Mouse (Mus musculus): Measurements from ENCODE around the gene Rtn4ip1. TPM values are rescaled to one million over a fixed set of nuclear protein-coding genes. Genes with fewer than 3 reads are reported as not detected.
A peak's percentile ranks its signal among the peaks of the same experiment; 100 is the strongest.

Rtn4ip1 gene
- total RNA-seq, 1 experiment from 2014 or later, result 11.8 TPM

GRCm38 (mm10) chr10:43995858-43996650 lies 94.4 kb downstream of the Rtn4ip1 start:
- ATAC-seq (replicated peaks; ENCODE audit: insufficient number of reproducible peaks, low FRiP score, low TSS enrichment, poor library complexity, severe bottlenecking), result peak; percentile 68

DNA sequence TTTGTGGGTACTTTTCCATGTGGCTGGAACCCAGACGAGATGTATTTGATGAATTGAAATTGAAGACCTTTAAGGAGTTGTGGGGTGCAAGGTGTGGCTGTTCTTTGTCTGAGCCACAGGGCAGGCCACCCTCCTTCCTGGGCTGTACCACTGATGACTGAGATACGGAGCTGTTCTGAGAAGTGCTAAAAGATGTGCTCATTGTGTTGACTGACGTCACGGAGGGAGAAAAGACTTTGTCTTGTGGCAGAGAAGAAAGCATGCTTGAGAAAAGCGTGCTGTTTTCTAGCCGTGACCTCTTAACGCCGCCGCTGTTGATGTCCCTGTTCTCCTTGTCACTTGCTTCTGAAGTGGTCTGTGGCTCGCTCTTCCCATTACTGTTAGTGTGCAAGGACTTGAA lies 95.7 kb downstream of the Rtn4ip1 start:
- peak; percentile 36 for ATAC-seq (replicated peaks; ENCODE audit: insufficient number of reproducible peaks, low FRiP score, low TSS enrichment, poor library complexity, severe bottlenecking)

GRCm38 (mm10) chr10:43998023-43998422 lies 96.4 kb downstream of the Rtn4ip1 start:
- ATAC-seq (replicated peaks; ENCODE audit: insufficient number of reproducible peaks, low FRiP score, low TSS enrichment, poor library complexity, severe bottlenecking), result 0 out of 2 replicates have a peak, but pooled peaks have one; percentile 6

DNA sequence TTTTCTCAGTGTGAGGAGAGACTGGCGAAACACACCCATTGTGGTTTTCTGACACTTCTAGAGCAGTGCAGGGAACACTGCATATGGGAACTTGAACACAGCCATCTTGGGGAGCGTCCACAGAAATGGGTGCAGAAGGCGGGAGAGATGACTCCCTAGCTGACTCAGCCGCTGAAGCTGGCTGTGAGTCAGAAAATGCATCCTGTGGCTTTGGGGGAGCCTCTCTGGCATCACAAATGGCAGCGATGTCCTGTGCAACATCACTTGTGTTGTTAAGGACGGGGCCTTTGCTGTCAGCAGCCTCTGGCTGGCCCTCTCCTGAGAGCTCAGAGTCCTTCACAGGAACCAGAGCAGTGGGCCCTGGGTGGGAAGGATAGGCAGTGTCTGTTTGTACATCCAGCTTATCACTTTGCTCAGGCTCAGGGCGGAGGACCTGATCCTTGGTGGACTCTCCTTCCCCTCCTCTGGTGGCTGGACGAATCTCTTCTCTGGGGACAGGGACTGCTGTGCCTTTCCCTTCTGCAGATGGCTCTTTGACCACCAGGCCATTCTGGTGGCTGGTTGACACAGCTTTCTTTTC lies 97.0 kb downstream of the Rtn4ip1 start:
- ATAC-seq (replicated peaks; ENCODE audit: insufficient number of reproducible peaks, low FRiP score, low TSS enrichment, poor library complexity, severe bottlenecking), result peak; percentile 49

DNA sequence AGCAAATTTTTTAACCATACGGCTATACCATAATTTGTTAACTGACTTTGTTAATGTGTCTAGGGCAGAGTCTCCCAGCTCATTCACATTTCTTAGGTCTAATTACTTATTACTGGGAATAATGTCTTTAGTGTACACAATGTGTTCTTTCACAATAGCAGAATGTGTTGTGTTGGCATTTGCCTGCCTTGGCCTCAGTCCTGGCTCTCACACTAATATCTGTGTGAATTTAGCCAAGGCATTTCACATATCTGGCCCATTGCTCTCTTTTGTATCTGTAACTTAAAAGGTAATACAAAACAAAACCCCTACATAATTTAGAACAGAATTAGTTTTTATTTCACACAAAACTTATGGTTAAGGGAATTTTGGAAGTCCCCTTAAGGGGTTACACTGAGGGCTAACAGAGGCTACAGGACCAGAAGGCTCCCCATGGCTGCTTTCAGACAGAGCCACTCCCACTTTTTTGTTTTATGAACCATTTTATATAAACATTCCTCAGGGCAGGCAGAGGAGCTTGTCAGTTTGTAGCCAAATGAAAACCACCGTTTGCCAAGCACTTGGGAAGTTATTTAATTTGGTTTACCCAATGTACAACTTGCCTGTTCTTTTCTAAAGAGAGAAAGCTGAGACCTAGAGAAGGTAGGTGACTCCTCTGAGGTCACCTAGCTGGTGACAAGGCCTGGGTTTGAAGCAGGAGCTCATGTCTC lies 98.7 kb downstream of the Rtn4ip1 start:
- no peak for ATAC-seq (replicated peaks; ENCODE audit: insufficient number of reproducible peaks, low FRiP score, low TSS enrichment, poor library complexity, severe bottlenecking)

- no peak for ATAC-seq (replicated peaks; ENCODE audit: insufficient number of reproducible peaks, low FRiP score, low TSS enrichment, poor library complexity, severe bottlenecking)
Observed at GRCm38 (mm10) chr10:44002004-44002940, 100.7 kb downstream of the Rtn4ip1 start.

DNA sequence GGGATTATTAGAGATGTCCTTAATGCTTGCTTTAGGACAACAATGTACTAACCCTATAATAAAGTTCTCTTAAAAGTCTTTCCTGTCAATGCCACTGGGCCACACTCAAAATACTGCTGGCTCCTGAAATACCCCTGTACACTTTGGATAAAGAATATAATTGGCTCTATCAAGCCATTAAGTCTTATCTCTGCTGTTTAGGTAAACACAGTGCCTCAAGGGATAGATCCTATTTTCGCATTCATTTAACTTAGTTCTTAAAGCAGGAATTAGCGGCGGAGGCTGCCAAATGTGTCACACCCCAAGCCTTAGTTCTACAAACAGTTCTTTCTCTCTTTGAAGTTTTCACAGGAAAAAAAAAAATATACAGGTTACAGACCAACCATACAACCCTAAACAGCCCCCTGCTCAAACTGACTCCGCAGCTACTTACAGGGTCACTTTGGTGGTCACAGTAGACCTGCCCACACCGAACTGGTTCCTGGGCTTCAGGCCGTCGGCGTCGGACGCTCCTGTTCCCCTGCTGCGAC lies 101.5 kb downstream of the Rtn4ip1 start:
- no peak for ATAC-seq (replicated peaks; ENCODE audit: insufficient number of reproducible peaks, low FRiP score, low TSS enrichment, poor library complexity, severe bottlenecking)

GRCm38 (mm10) chr10:44003551-44004151 lies 102.0 kb downstream of the Rtn4ip1 start:
- peak; percentile 84 for ATAC-seq (replicated peaks; ENCODE audit: insufficient number of reproducible peaks, low FRiP score, low TSS enrichment, poor library complexity, severe bottlenecking)

GRCm38 (mm10) chr10:44004221-44004751 lies 102.7 kb downstream of the Rtn4ip1 start:
- no peak for ATAC-seq (replicated peaks; ENCODE audit: insufficient number of reproducible peaks, low FRiP score, low TSS enrichment, poor library complexity, severe bottlenecking)

- ATAC-seq (replicated peaks; ENCODE audit: insufficient number of reproducible peaks, low FRiP score, low TSS enrichment, poor library complexity, severe bottlenecking), result no peak
Observed at GRCm38 (mm10) chr10:44005677-44006641, 104.4 kb downstream of the Rtn4ip1 start.

Other genes starting within 250 kb of the Rtn4ip1 start
- 6.5 to 16.7 TPM (median 11.3 TPM) in 3 replicates for gene Qrsl1, start 62 bp upstream of the Rtn4ip1 start, total RNA-seq (2017)
- 43.2 to 65.9 TPM (median 45.7 TPM) in 3 replicates for gene Crybg1, start 247.0 kb downstream of the Rtn4ip1 start, total RNA-seq (2017)

Data from monocyte, adult 5-6 weeks (primary cell).